Mouse (Mus musculus) stomach, embryonic 16.5 days (tissue): ENCODE measurements around the gene Pam. TPM values are rescaled to one million over a fixed set of nuclear protein-coding genes. Genes with fewer than 3 reads are reported as not detected.

Experiments
- ATAC-seq: fragments of 200-750 bp; cut with Nextera tagmentation; 2 replicates; pipeline ENCODE4 v1.8.0; 2017; ENCODE audit warnings: moderate number of reproducible peaks, moderate TSS enrichment; ENCODE audit not compliant: insufficient read depth, low FRiP score
- H3K27ac ChIP-seq: fragments of 300-500 bp; sonication (generic); 2 replicates; pipeline ENCODE4 v1.5.1; 2014; ENCODE audit warnings: low read length
- H3K27me3 ChIP-seq: fragments of 300-500 bp; sonication (generic); 2 replicates; pipeline ENCODE4 v1.6.1; 2014; ENCODE audit warnings: low read length, control low read depth, mixed read lengths; ENCODE audit not compliant: control insufficient read depth, insufficient read depth
- H3K36me3 ChIP-seq: fragments of 300-500 bp; sonication (generic); 2 replicates; pipeline ENCODE4 v1.6.1; 2014; ENCODE audit warnings: low read length; ENCODE audit not compliant: control insufficient read depth, insufficient read depth
- H3K4me1 ChIP-seq: fragments of 300-500 bp; sonication (generic); 2 replicates; pipeline ENCODE4 v1.6.1; 2014; ENCODE audit warnings: low read length, control low read depth, mixed read lengths; ENCODE audit not compliant: control insufficient read depth, insufficient read depth
- H3K4me2 ChIP-seq: fragments of 300-500 bp; sonication (generic); 2 replicates; pipeline ENCODE4 v1.6.1; 2014; ENCODE audit warnings: low read depth, low read length, mixed read lengths
- H3K4me3 ChIP-seq: fragments of 300-500 bp; sonication (generic); replicated peaks from 2 replicates; pipeline ENCODE4 v1.5.1; 2014; ENCODE audit warnings: mild to moderate bottlenecking, low read length
- H3K9ac ChIP-seq: fragments of 300-500 bp; sonication (generic); 2 replicates; pipeline ENCODE4 v1.6.1; 2014; ENCODE audit warnings: low read length
- H3K9me3 ChIP-seq: fragments of 300-500 bp; sonication (generic); replicated peaks from 2 replicates; pipeline ENCODE4 v1.6.1; 2016; ENCODE audit warnings: low read length, control low read depth; ENCODE audit not compliant: control insufficient read depth
- WGBS: fragments of 180-500 bp; shearing (Covaris S2); extraction: QIAGEN DNeasy Blood & Tissue Kit; methylation state at CpG from one replicate; pipeline ENCODE4 v1.1.7; 2014; 5-methylcytosine and 5-hydroxymethylcytosine counted together
- polyA plus RNA-seq: library from polyadenylated mRNA; unstranded; fragments of >200 nt; fragmentation: Nextera tagmentation; extraction: Ambion mirVana; gene quantifications from 2 replicates; pipeline ENCODE4 v1.2.1, GENCODE M21; 2015

The Pam gene
- polyA plus RNA-seq, 1 experiment from 2014 or later: 50.6 TPM

DNA sequence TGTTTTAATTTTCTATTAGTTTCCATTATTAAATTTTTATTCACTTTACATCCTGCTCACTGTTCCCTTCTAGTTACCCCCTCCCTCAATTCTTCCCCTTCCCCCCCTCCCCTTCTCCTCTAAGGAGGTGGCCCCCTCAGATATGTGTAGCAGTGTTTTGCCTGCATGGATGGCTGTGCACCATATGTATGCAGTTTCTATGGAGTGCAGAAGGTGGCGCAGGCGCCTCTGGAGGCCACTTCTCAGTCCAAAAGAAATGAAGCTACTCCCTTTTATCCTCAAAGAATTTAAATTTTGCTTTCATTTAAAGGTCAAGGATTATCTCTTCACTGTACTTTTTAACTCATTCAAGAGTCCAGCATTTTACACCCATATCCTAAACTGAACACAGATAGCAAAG, 42.0 kb downstream of the Pam start:
- WGBS: 91% methylated on average over 2 of the region's 2 CpGs
- H3K9ac ChIP-seq: no peak overlapping the region
- H3K4me1 ChIP-seq: no peaks in the 10 kb centered on the region
- ATAC-seq: no peak
- H3K9me3 ChIP-seq: no peaks in the 10 kb centered on the region
- H3K36me3 ChIP-seq: no peaks in the 10 kb centered on the region
- no peak overlapping the region for H3K4me2 ChIP-seq
- H3K27ac ChIP-seq: no peak overlapping the region
- H3K4me3 ChIP-seq: no peak overlapping the region
- no peaks in the 10 kb centered on the region for H3K27me3 ChIP-seq

DNA sequence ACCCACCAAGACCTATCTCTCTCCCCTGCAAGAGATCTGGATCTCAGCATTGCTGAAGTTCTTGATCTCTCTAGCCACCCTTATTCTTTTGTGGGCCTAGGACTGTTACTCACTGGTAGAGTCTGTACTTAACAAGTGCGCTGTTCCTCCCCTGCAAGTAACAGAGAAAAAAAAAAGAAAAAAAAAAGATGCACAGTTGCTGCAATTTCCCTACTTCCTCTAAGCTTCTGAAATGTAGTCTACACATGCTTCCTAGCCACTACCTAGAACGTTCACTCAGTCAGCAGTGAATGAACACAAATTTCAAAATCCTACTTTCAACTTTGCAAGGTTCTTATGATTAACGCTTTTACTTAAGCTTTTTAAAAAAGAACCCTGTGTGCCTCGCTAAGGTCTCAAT, 42.7 kb downstream of the Pam start:
- no peak overlapping the region for H3K4me3 ChIP-seq
- H3K36me3 ChIP-seq: no peaks in the 10 kb centered on the region
- 82% methylated on average over 4 of the region's 4 CpGs for WGBS

DNA sequence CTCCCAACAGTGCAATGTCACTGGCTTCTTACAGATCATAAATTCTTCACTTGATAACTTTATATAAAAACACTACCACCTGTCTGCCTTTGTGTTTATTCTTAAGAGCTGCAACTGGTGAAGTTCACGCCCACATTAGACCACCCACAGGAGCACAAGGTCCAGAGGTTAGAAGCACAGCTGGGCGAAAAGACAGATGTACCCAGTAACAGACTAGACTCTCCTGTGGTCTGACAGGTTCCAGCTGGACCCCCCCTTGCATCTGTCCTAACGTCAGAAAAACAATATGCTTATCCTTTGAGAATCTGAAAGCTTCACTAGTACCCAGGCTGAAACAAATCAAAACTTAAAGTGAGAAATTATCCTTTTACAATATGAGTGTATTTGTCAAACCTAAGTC, 44.4 kb downstream of the Pam start:
- H3K27ac ChIP-seq: no peak overlapping the region
- no peaks in the 10 kb centered on the region for H3K9me3 ChIP-seq
- ATAC-seq: no peak
- no peaks in the 10 kb centered on the region for H3K36me3 ChIP-seq
- no peak overlapping the region for H3K9ac ChIP-seq
- H3K4me2 ChIP-seq: no peak overlapping the region
- H3K27me3 ChIP-seq: no peaks in the 10 kb centered on the region
- no peak overlapping the region for H3K4me3 ChIP-seq
- WGBS: 30% methylated on average over 3 of the region's 3 CpGs
- peaks cover 9% of the 10 kb centered on the region; the same call in 1 of the 2 replicates for H3K4me1 ChIP-seq

More for the DNA sequence above, 42.7 kb downstream of the Pam start:
- H3K27ac ChIP-seq: no peak overlapping the region
- H3K9me3 ChIP-seq: no peaks in the 10 kb centered on the region
- H3K4me1 ChIP-seq: peaks cover 6% of the 10 kb centered on the region; the same call in 1 of the 2 replicates
- no peak overlapping the region for H3K9ac ChIP-seq
- H3K27me3 ChIP-seq: no peaks in the 10 kb centered on the region
- ATAC-seq: no peak
- H3K4me2 ChIP-seq: no peak overlapping the region

DNA sequence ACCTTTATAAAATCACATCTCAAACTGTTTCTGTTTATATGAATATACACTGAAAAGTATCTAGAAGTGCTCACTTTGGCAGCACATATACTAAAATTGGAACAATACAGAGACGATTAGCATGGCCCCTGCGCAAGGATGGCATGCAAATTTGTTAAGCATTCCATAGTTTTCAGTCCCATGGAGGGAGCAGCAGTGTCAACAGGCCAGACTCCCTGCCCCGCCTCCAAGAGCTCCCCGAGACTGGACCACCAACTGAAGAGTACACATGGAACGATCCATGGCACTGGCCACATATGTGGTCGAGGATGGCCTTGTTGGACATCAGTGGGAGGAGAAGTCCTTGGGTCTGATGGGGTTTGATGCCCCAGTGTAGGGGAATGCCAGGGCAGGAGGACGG, 45.7 kb downstream of the Pam start:
- Histone ChIP-seq H3K9me3 (no peaks in the 10 kb centered on the region), H3K4me1 (peaks cover 9% of the 10 kb centered on the region; the same call in 1 of the 2 replicates), H3K4me2 (no peak overlapping the region), H3K9ac (no peak overlapping the region), H3K27ac (no peak overlapping the region), H3K4me3 (no peak overlapping the region), H3K36me3 (no peaks in the 10 kb centered on the region), H3K27me3 (no peaks in the 10 kb centered on the region)
- no peak for ATAC-seq
- 85% methylated on average over 7 of the region's 7 CpGs for WGBS

DNA sequence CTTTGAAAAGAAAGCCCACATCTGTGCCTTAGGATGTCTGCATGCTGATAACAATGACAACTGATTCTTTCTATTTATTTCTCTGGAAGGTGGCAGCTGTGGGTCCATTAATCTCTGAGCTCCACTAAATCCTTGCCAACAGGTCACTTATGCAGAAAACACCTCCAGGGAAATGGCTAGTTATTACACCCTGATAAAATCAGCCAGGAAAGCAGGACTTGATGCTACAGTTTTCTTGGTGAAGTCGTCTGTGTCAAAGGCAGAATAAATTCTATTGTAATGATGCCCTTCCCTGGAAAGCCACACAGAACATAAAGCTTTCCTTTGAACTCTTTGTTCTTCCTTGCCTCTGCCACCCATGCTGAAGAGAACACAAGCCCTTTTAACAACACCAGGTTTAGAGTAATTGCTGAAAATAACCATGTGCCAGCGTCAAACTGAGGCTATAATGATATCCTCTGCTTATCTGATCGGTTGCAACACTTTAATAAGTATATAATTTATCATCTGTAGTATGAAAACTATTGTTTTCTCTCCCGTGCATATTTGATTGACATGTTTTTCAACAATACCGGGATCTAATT, 47.1 kb downstream of the Pam start:
- peaks cover 9% of the 10 kb centered on the region; the same call in 1 of the 2 replicates for H3K4me1 ChIP-seq
- H3K36me3 ChIP-seq: no peaks in the 10 kb centered on the region
- H3K9ac ChIP-seq: no peak overlapping the region
- H3K4me2 ChIP-seq: no peak overlapping the region
- WGBS: 36% methylated on average over 5 of the region's 5 CpGs
- no peaks in the 10 kb centered on the region for H3K9me3 ChIP-seq
- no peak overlapping the region for H3K4me3 ChIP-seq
- ATAC-seq: no peak
- no peaks in the 10 kb centered on the region for H3K27me3 ChIP-seq
- H3K27ac ChIP-seq: no peak overlapping the region

DNA sequence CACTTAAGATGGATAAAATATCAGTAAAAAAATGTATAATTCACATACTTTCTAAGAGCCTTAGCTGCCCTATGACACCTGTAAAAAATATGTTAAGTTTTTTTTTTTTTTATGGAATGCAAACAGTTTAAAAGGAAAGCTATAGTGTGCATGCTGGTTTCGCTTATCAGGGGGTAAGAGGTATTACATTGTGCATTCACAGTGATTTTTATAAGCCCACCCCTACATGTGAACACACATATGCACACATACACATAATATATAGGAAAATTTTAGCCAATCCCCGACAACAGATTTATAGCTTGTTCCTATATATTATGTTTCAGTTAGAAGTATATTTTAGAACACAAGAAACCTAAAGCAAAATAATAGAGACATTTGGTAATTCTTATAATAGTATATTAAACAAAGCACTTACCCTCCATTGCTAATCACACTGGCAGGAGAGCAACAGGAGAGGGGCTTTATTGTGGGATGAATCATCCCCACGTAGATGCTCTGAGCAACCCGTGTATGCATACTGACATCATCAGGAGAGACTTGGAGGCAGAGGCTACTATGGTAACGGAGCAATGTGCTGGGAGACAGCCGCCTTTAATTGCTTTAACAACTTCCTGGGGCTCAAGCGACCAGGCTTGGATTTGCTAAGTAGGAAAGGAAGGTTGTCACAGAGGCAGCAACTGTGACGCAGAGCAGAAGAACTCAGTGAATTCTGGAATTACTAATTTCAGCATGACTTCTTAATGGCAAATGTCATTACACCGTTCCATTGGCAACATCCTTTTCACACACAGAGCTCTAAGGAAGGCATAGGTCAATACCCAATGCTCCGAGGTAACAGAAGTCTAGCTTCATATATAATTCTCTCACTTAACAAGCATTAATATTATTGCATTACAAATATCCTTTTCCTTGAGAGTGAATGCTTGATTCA, 47.9 kb downstream of the Pam start:
- no peaks in the 10 kb centered on the region for H3K36me3 ChIP-seq
- no peak overlapping the region for H3K9ac ChIP-seq
- peaks cover 9% of the 10 kb centered on the region; the same call in 1 of the 2 replicates for H3K4me1 ChIP-seq
- no peak overlapping the region for H3K27ac ChIP-seq
- H3K9me3 ChIP-seq: no peaks in the 10 kb centered on the region
- WGBS: 28% methylated on average over 10 of the region's 10 CpGs
- H3K27me3 ChIP-seq: no peaks in the 10 kb centered on the region
- no peak overlapping the region for H3K4me3 ChIP-seq
- H3K4me2 ChIP-seq: no peak overlapping the region
- no peak for ATAC-seq

DNA sequence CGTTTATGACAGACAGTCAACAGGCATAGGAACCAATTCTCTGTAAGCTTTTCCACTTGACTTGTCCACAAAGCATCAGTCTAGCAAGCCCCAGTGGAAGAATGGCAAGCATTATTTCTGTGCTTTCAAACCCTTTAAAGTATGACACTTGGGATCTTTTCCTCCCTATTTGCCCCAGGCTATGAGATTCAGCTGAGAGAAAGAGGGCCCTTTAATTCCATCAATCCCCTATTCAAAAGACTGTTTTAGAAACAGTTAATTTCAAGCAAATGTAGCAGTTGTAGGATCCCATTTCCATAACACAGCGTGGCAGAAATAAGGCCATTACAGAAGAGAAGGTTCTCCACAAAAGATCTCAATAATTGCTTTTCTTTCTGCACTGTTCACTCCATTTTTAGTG, 53.0 kb downstream of the Pam start:
- H3K36me3 ChIP-seq: no peaks in the 10 kb centered on the region
- no peak overlapping the region for H3K4me3 ChIP-seq
- no peak overlapping the region for H3K27ac ChIP-seq
- H3K9me3 ChIP-seq: no peaks in the 10 kb centered on the region
- no peaks in the 10 kb centered on the region for H3K4me1 ChIP-seq
- H3K4me2 ChIP-seq: no peak overlapping the region
- ATAC-seq: no peak
- no peak overlapping the region for H3K9ac ChIP-seq
- no peaks in the 10 kb centered on the region for H3K27me3 ChIP-seq
- WGBS: 80% methylated on average over 2 of the region's 2 CpGs

DNA sequence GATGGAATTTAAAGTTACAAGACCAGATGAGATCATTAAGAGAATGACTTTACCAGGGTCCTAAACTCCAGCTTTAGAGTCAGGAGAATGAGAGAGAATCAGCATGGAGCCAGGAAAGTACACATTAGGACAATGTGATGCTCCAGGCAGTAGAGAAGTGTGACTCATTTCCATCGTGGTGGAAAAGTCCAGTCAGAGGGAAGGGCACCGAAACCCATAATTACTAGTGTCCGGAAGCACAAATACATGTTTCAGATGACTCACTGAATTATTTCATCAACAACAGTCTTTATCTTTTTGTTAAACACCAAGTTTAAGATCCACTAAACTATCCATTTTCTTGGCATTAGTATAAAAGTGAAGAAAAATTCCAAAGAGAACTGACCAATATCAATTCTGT, 57.2 kb downstream of the Pam start:
- WGBS: 74% methylated on average over 3 of the region's 3 CpGs
- H3K4me1 ChIP-seq: no peaks in the 10 kb centered on the region
- ATAC-seq: no peak

DNA sequence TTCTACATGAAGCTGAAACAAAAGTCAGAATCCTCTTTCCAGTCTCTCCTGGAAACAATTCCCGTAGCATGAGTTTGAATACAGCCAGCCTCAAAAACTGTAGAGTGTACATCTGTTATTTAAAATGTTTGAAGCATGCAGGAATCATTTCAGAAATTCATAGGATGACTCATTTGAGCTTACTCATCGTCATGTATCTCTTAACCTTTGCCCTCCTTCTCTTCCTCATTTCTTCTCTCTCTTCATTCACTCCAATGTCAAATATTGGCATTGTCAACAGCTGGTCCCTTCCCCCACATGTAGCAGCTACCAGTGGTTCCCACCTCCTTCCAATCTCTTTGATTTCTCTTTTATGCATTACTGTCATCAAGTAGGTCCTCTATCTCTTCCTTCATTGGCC, 59.7 kb downstream of the Pam start:
- H3K9me3 ChIP-seq: no peaks in the 10 kb centered on the region
- H3K36me3 ChIP-seq: no peaks in the 10 kb centered on the region
- WGBS: 61% methylated on average over 2 of the region's 2 CpGs
- no peak overlapping the region for H3K9ac ChIP-seq
- no peaks in the 10 kb centered on the region for H3K27me3 ChIP-seq
- H3K4me3 ChIP-seq: no peak overlapping the region
- H3K4me1 ChIP-seq: no peaks in the 10 kb centered on the region
- ATAC-seq: no peak
- no peak overlapping the region for H3K4me2 ChIP-seq
- no peak overlapping the region for H3K27ac ChIP-seq

More for the DNA sequence above, 57.2 kb downstream of the Pam start:
- Histone ChIP-seq H3K27ac (no peak overlapping the region), H3K36me3 (no peaks in the 10 kb centered on the region), H3K4me3 (no peak overlapping the region), H3K27me3 (no peaks in the 10 kb centered on the region), H3K9me3 (no peaks in the 10 kb centered on the region), H3K9ac (no peak overlapping the region), H3K4me2 (no peak overlapping the region)
